Mouse (Mus musculus): ENCODE data around the gene Pde12. TPM values are rescaled to one million over a fixed set of nuclear protein-coding genes. Genes with fewer than 3 reads are reported as not detected.
"Not testable (repeated sequence)": the region's sequence is repeated elsewhere in the genome, so short reads cannot be mapped to it uniquely, and the experiment has no call there.

Gene Pde12
- polyA plus RNA-seq, 1 experiment from 2014 or later, result 9.3 TPM

DNA sequence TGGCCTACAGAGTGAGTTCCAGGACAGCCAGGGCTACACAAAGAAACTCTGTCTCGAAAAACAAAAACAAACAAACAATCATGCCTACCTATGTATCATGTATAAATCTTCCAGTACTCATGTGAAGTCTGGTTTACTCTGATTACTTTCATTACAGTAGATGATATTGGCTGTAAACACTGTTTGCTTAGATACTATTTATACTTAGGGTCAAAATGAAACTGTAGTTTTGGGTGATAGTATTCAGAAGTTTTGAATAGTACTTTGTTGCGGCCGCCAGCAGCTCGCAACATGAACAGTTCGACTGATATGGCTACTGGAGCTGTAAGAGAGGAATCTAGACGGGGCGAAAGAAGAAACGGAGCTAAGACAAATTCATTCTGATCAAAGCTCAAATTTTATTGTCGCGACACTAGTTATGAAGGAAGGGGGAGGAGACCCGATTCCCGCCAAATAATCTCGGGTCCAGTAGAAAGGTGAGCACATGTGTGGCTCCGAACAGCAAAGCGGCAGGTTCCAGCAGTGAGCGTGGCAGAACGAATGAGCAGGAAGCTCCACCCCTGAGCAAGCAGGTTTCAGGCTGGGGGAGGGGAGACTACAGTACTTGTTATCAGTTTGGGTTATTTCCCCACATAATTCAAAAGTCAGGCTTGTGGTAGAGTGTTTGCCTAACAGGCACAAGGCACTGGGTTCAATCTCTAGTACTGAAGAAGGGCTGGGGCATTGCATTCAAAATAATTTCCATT is 2.4 kb upstream of the Pde12 start:
- H3K4me1 ChIP-seq (ENCODE audit: control insufficient read depth, insufficient read depth, low read length); H3K27me3 ChIP-seq (ENCODE audit: control insufficient read depth, insufficient read depth, low read length); H3K36me3 ChIP-seq (ENCODE audit: control insufficient read depth, insufficient read depth, low read length); H3K9ac ChIP-seq (ENCODE audit: low read length); ATAC-seq (ENCODE audit: insufficient read depth, low FRiP score); H3K4me3 ChIP-seq (replicated peaks; ENCODE audit: low read length); H3K4me2 ChIP-seq (ENCODE audit: low read depth, low read length); H3K27ac ChIP-seq (ENCODE audit: low read length); H3K9me3 ChIP-seq (replicated peaks; ENCODE audit: control insufficient read depth, low read length): not testable (repeated sequence)
- WGBS, result 52% methylated on average over 17 of the region's 17 CpGs

GRCm38 (mm10) chr14:26670964-26671363 is 1.3 kb upstream of the Pde12 start:
- no peak overlapping the region for H3K4me2 ChIP-seq (ENCODE audit: low read depth, low read length)
- no peak overlapping the region for H3K4me3 ChIP-seq (replicated peaks; ENCODE audit: low read length)

GRCm38 (mm10) chr14:26668371-26669291 is 1.1 kb downstream of the Pde12 start:
- peak; percentile 54 for ATAC-seq (ENCODE audit: insufficient read depth, low FRiP score)
- Histone ChIP-seq H3K4me2 (ENCODE audit: low read depth, low read length) (peak overlapping the region; percentile 83), H3K27me3 (ENCODE audit: control insufficient read depth, insufficient read depth, low read length) (no peaks in the 10 kb centered on the region), H3K9ac (ENCODE audit: low read length) (peak overlapping the region; percentile 78), H3K9me3 (replicated peaks; ENCODE audit: control insufficient read depth, low read length) (no peaks in the 10 kb centered on the region), H3K36me3 (ENCODE audit: control insufficient read depth, insufficient read depth, low read length) (no peaks in the 10 kb centered on the region), H3K4me1 (ENCODE audit: control insufficient read depth, insufficient read depth, low read length) (peaks cover 13% of the 10 kb centered on the region), H3K4me3 (replicated peaks; ENCODE audit: low read length) (peak overlapping the region; percentile 94), H3K27ac (ENCODE audit: low read length) (peak overlapping the region; percentile 95)
- WGBS, result under 1% methylated on average over 73 of the region's 73 CpGs

More at GRCm38 (mm10) chr14:26670964-26671363, 1.3 kb upstream of the Pde12 start:
- ATAC-seq (ENCODE audit: insufficient read depth, low FRiP score), result no peak
- Histone ChIP-seq H3K4me1 (ENCODE audit: control insufficient read depth, insufficient read depth, low read length) (peaks cover 13% of the 10 kb centered on the region), H3K27me3 (ENCODE audit: control insufficient read depth, insufficient read depth, low read length) (no peaks in the 10 kb centered on the region), H3K9me3 (replicated peaks; ENCODE audit: control insufficient read depth, low read length) (no peaks in the 10 kb centered on the region; the same call in 1 of the 2 replicates), H3K27ac (ENCODE audit: low read length) (no peak overlapping the region), H3K9ac (ENCODE audit: low read length) (no peak overlapping the region), H3K36me3 (ENCODE audit: control insufficient read depth, insufficient read depth, low read length) (no peaks in the 10 kb centered on the region)

DNA sequence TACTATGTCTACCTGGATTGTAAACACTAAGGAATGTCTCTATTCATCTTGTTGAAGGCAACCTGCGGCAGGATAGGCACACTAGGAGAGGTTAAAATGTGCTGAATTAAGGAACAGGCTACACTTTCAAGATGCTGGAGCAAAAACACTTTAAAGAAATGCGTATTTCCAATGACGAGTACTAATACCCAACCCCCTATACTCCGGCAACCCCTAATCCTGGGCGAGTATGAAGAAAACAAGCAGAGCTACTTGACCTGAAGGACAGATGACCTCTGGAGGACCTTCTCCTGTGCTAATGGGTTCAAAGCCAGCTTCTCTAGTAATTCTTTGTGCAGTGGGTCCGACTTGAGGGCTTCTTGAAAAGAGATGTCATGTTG is 1.7 kb downstream of the Pde12 start:
- Histone ChIP-seq H3K4me2 (ENCODE audit: low read depth, low read length) (peak overlapping the region; percentile 83), H3K27me3 (ENCODE audit: control insufficient read depth, insufficient read depth, low read length) (no peaks in the 10 kb centered on the region), H3K4me1 (ENCODE audit: control insufficient read depth, insufficient read depth, low read length) (peaks cover 13% of the 10 kb centered on the region), H3K27ac (ENCODE audit: low read length) (no peak overlapping the region), H3K4me3 (replicated peaks; ENCODE audit: low read length) (peak overlapping the region; percentile 94), H3K9ac (ENCODE audit: low read length) (peak overlapping the region; percentile 78), H3K36me3 (ENCODE audit: control insufficient read depth, insufficient read depth, low read length) (no peaks in the 10 kb centered on the region), H3K9me3 (replicated peaks; ENCODE audit: control insufficient read depth, low read length) (no peaks in the 10 kb centered on the region)
- ATAC-seq (ENCODE audit: insufficient read depth, low FRiP score), result no peak
- 14% methylated on average over 6 of the region's 6 CpGs for WGBS

DNA sequence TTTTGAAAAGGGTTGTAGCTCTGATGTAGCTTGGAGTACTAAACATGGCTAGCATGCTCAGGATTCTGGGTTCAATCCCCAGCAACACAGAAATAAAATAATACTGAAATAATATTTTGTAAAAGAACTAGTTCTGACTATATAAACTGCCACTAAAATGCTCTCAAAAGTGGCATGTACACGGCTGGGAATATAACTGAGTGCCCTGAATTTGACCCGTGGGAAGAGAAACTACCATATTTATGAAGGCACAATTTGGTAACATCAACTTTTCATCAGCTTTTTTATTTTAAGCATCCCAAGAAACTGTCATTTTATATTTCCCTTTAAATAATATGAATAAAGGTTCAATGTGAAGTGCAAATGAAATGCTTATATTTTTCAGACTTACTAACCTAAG is 5.8 kb downstream of the Pde12 start:
- Histone ChIP-seq H3K4me2 (ENCODE audit: low read depth, low read length) (no peak overlapping the region), H3K9ac (ENCODE audit: low read length) (no peak overlapping the region), H3K36me3 (ENCODE audit: control insufficient read depth, insufficient read depth, low read length) (no peaks in the 10 kb centered on the region), H3K4me1 (ENCODE audit: control insufficient read depth, insufficient read depth, low read length) (peaks cover 9% of the 10 kb centered on the region), H3K27me3 (ENCODE audit: control insufficient read depth, insufficient read depth, low read length) (no peaks in the 10 kb centered on the region), H3K27ac (ENCODE audit: low read length) (no peak overlapping the region), H3K9me3 (replicated peaks; ENCODE audit: control insufficient read depth, low read length) (no peaks in the 10 kb centered on the region), H3K4me3 (replicated peaks; ENCODE audit: low read length) (no peak overlapping the region)
- no peak for ATAC-seq (ENCODE audit: insufficient read depth, low FRiP score)
- WGBS, result 82% methylated on average over 2 of the region's 2 CpGs

DNA sequence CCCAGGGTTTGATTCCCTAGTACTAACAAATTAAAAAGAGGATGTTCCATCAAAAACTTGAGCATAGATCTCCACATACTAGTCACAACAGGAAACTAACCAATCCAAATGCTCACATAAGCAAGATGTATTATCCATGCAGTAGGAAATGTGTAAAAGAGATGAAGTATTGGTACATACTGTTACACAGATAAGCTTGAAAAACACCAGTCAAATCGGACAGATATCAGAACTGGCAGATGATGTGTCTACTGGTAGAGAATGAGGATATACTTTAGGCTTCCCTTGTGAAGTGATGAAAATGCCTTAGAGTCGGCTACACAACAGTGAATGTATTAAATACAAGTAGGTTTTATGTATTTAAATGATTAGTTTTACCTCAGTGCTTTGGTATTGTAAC is 7.2 kb downstream of the Pde12 start:
- no peak for ATAC-seq (ENCODE audit: insufficient read depth, low FRiP score)
- WGBS, result 77% methylated on average over 2 of the region's 2 CpGs
- H3K4me1 ChIP-seq (ENCODE audit: control insufficient read depth, insufficient read depth, low read length), result peaks cover 9% of the 10 kb centered on the region
- no peak overlapping the region for H3K27ac ChIP-seq (ENCODE audit: low read length)
- H3K4me2 ChIP-seq (ENCODE audit: low read depth, low read length), result no peak overlapping the region
- no peaks in the 10 kb centered on the region for H3K9me3 ChIP-seq (replicated peaks; ENCODE audit: control insufficient read depth, low read length)
- H3K9ac ChIP-seq (ENCODE audit: low read length), result no peak overlapping the region
- no peaks in the 10 kb centered on the region for H3K27me3 ChIP-seq (ENCODE audit: control insufficient read depth, insufficient read depth, low read length)
- no peak overlapping the region for H3K4me3 ChIP-seq (replicated peaks; ENCODE audit: low read length)
- H3K36me3 ChIP-seq (ENCODE audit: control insufficient read depth, insufficient read depth, low read length), result no peaks in the 10 kb centered on the region

DNA sequence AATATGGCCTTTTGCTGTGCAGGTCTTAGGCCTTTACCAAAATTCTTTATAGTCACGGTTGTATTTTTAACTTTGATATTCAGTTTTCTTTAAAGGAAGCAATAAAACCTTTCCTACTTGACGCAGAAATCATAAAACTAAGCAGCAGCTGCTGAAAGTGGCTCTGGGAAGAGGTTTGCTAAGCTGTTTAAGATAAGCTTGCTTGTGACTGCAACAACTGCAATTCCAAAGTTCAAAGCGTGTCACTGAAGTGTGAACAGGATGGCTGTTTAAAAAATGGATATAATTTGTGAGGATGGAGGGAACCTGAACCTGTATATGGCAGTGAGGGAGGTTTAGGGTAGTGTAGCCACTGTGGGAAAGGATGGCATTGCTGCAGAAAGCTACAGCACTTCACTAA is 7.7 kb downstream of the Pde12 start:
- peaks cover 7% of the 10 kb centered on the region for H3K4me1 ChIP-seq (ENCODE audit: control insufficient read depth, insufficient read depth, low read length)
- no peak overlapping the region for H3K9ac ChIP-seq (ENCODE audit: low read length)
- peaks cover 4% of the 10 kb centered on the region for H3K36me3 ChIP-seq (ENCODE audit: control insufficient read depth, insufficient read depth, low read length)
- H3K4me3 ChIP-seq (replicated peaks; ENCODE audit: low read length), result no peak overlapping the region
- H3K27ac ChIP-seq (ENCODE audit: low read length), result no peak overlapping the region
- no peak overlapping the region for H3K4me2 ChIP-seq (ENCODE audit: low read depth, low read length)
- H3K9me3 ChIP-seq (replicated peaks; ENCODE audit: control insufficient read depth, low read length), result no peaks in the 10 kb centered on the region
- no peak for ATAC-seq (ENCODE audit: insufficient read depth, low FRiP score)
- no peaks in the 10 kb centered on the region for H3K27me3 ChIP-seq (ENCODE audit: control insufficient read depth, insufficient read depth, low read length)
- WGBS, result 75% methylated on average over 3 of the region's 3 CpGs

- ATAC-seq (ENCODE audit: insufficient read depth, low FRiP score), result no peak
- Histone ChIP-seq H3K9ac (ENCODE audit: low read length) (no peak overlapping the region), H3K27me3 (ENCODE audit: control insufficient read depth, insufficient read depth, low read length) (no peaks in the 10 kb centered on the region), H3K27ac (ENCODE audit: low read length) (no peak overlapping the region), H3K4me3 (replicated peaks; ENCODE audit: low read length) (no peak overlapping the region), H3K36me3 (ENCODE audit: control insufficient read depth, insufficient read depth, low read length) (peaks cover 4% of the 10 kb centered on the region), H3K4me1 (ENCODE audit: control insufficient read depth, insufficient read depth, low read length) (no peaks in the 10 kb centered on the region), H3K9me3 (replicated peaks; ENCODE audit: control insufficient read depth, low read length) (no peaks in the 10 kb centered on the region), H3K4me2 (ENCODE audit: low read depth, low read length) (no peak overlapping the region)
- WGBS, result 90% methylated on average over 1 of the region's 1 CpGs
Measured at GRCm38 (mm10) chr14:26660233-26660632, 9.4 kb downstream of the Pde12 start.

DNA sequence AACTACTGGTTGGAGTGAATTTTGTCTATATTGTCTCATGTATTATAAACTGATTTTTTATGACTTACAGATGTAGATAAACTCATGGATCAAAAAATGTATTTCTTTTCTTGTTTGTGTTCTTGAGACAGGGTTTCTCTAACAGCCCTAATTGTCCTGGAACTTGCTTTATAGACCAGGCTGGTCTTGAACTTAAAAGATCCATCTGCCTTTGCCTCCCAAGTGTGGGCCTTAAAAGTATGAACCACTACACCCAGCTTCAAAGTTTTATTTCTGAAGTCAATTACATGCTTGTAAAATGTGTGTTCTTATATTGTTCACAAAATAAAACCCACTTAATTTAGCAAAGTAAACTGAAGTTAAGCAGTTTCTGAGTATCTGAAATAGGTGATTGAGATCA is 11.5 kb downstream of the Pde12 start:
- Histone ChIP-seq H3K27ac (ENCODE audit: low read length) (no peak overlapping the region), H3K9me3 (replicated peaks; ENCODE audit: control insufficient read depth, low read length) (no peaks in the 10 kb centered on the region), H3K4me3 (replicated peaks; ENCODE audit: low read length) (no peak overlapping the region), H3K9ac (ENCODE audit: low read length) (no peak overlapping the region), H3K27me3 (ENCODE audit: control insufficient read depth, insufficient read depth, low read length) (no peaks in the 10 kb centered on the region), H3K4me1 (ENCODE audit: control insufficient read depth, insufficient read depth, low read length) (no peaks in the 10 kb centered on the region), H3K36me3 (ENCODE audit: control insufficient read depth, insufficient read depth, low read length) (peaks cover 11% of the 10 kb centered on the region), H3K4me2 (ENCODE audit: low read depth, low read length) (no peak overlapping the region)
- ATAC-seq (ENCODE audit: insufficient read depth, low FRiP score), result no peak

All from stomach, embryonic 16.5 days (tissue).